In genomic region chr4:14017384-14017783, GRCm38 (mm10) we compare ENCODE assay signal across 19 mouse cellular contexts.
DNase-seq lines count a peak whose midpoint lies in the region; ATAC-seq lines count a peak whose summit lies in the region.
"Had no signal": no experiment of that assay in that cellular context is flagged by ENCODE, and none has a peak within 500 bp of the region (broad histone marks: within the 10 kb centered on the region; RNA-seq: fewer than 3 reads in every experiment).

No protein-coding gene starts in this region.

- WGBS in forebrain, embryonic 15.5 days, result 93% methylated on average over 1 of the region's 1 CpGs

- no peaks in the 10 kb centered on the region for H3K4me1 ChIP-seq in forebrain, embryonic 15.5 days

- no peak overlapping the region for H3K4me3 ChIP-seq in forebrain, embryonic 15.5 days

- no peak overlapping the region for H3K9ac ChIP-seq in forebrain, embryonic 15.5 days (replicated peaks)

- H3K27ac ChIP-seq in forebrain, embryonic 15.5 days (replicated peaks), result no peak overlapping the region

- peak; percentile 94 for ATAC-seq in frontal cortex, adult (ENCODE audit: low TSS enrichment)
- ATAC-seq in forebrain, embryonic 15.5 days (replicated peaks), result no peak
- ATAC-seq: activated CD4-positive, CD25-positive, alpha-beta regulatory T cell, adult 4 months; CD4-positive, CD25-positive, alpha-beta regulatory T cell, adult 4 months; Patski had no signal

- no peak overlapping the region for H3K4me2 ChIP-seq in forebrain, embryonic 15.5 days (replicated peaks)

- H3K9me3 ChIP-seq in forebrain, embryonic 15.5 days, result no peaks in the 10 kb centered on the region
- H3K9me3 ChIP-seq: G1E had no signal

- no peaks in the 10 kb centered on the region for H3K36me3 ChIP-seq in forebrain, embryonic 15.5 days
- H3K36me3 ChIP-seq: G1E had no signal

- DNase-seq in frontal cortex, postnatal 14 days (ENCODE audit: low spot score in 2 of 2), result no peak
- DNase-seq in telencephalon, adult 2 months (ENCODE audit: low read depth, low spot score), result peak; percentile 12
- DNase-seq: adrenal gland, adult 2 months; adrenal gland, adult 8-10 months; adrenal gland, postnatal 10 days; adrenal gland, postnatal 14 days; adrenal gland, postnatal 25 days; adrenal gland, postnatal 36 days; B cell, adult 2 months; cerebellum, adult 11 months; cerebellum, adult 11-12 months; cerebellum, adult 18-20 months had no signal

- no peaks in the 10 kb centered on the region for H3K27me3 ChIP-seq in forebrain, embryonic 15.5 days
- H3K27me3 ChIP-seq: CH12.LX, Patski had no signal
